Mouse (Mus musculus) liver, adult 2 months (tissue): ENCODE measurements around the gene Mecp2. TPM values are rescaled to one million over a fixed set of nuclear protein-coding genes. Genes with fewer than 3 reads are reported as not detected.

Experiments used
- DNase-seq: peaks from one replicate; pipeline ENCODE4 v3.0.0-alpha.2; 2011; ENCODE audit warnings: low read depth, low spot score; ENCODE audit errors: extremely low read depth
- H3K27ac ChIP-seq: fragments of 200-500 bp; replicated peaks from 2 replicates; pipeline ENCODE4 v1.5.1; 2012; ENCODE audit warnings: low read depth, mild to moderate bottlenecking, control low read depth, inconsistent platforms, low read length; ENCODE audit not compliant: insufficient read depth
- H3K27me3 ChIP-seq: fragments of 200-500 bp; 2 replicates; pipeline ENCODE4 v1.6.1; 2012; ENCODE audit warnings: mild to moderate bottlenecking, moderate library complexity, low read length, inconsistent platforms; ENCODE audit not compliant: control insufficient read depth, insufficient read depth
- H3K36me3 ChIP-seq: fragments of 200-500 bp; 2 replicates; pipeline ENCODE4 v1.6.1; 2012; ENCODE audit warnings: low read length, inconsistent platforms; ENCODE audit not compliant: control insufficient read depth, insufficient read depth
- H3K4me1 ChIP-seq: fragments of 200-500 bp; 2 replicates; pipeline ENCODE4 v1.6.1; 2011; ENCODE audit warnings: low read length; ENCODE audit not compliant: control insufficient read depth, insufficient read depth
- H3K4me3 ChIP-seq: fragments of 200-500 bp; 2 replicates; pipeline ENCODE4 v1.5.1; 2011; ENCODE audit warnings: low read depth, mild to moderate bottlenecking, control low read depth, low read length, moderate library complexity; ENCODE audit not compliant: insufficient read depth
- H3K79me2 ChIP-seq: fragments of 200-500 bp; 2 replicates; pipeline ENCODE4 v1.6.1; 2012; ENCODE audit warnings: inconsistent platforms, mild to moderate bottlenecking, low read length, moderate library complexity; ENCODE audit not compliant: control insufficient read depth, insufficient read depth
- H3K9ac ChIP-seq: fragments of 200-500 bp; 2 replicates; pipeline ENCODE4 v1.6.1; 2012; ENCODE audit warnings: low read depth, mild to moderate bottlenecking, control low read depth, inconsistent platforms, low read length
- CTCF ChIP-seq: fragments of 200-500 bp; IDR thresholded peaks from 2 replicates; pipeline ENCODE4 v1.5.1; 2011; ENCODE audit warnings: low read depth, low read length, control low read depth
- POLR2A ChIP-seq: fragments of 200-500 bp; IDR thresholded peaks from 2 replicates; pipeline ENCODE4 v1.6.1; 2011; ENCODE audit warnings: low read length, control low read depth; ENCODE audit not compliant: insufficient read depth; ENCODE audit errors: extremely low read depth
- WGBS: fragments of 180-500 bp; shearing (Covaris S2); methylation state at CpG from one replicate; pipeline ENCODE4 v1.1.7; 2018; 5-methylcytosine and 5-hydroxymethylcytosine counted together
- polyA plus RNA-seq: library from polyadenylated mRNA; depleted of rRNA; stranded (reverse); fragments of >200 nt; gene quantifications from 2 replicates; pipeline ENCODE4 v1.2.3, GENCODE M21; 2012; rRNA removed
- total RNA-seq: library from RNA; depleted of rRNA; stranded (reverse); fragments of >200 nt; gene quantifications from 2 replicates; pipeline ENCODE4 v1.2.3, GENCODE M21; 2014; rRNA removed

Gene Mecp2
- total and polyA plus RNA-seq, 2 experiments, result 2.0 to 5.8 TPM

- no peaks in the 10 kb centered on the region for H3K79me2 ChIP-seq
- H3K9ac ChIP-seq, result no peak overlapping the region
- no peak for TF ChIP-seq POLR2A
- no peaks in the 10 kb centered on the region for H3K27me3 ChIP-seq
- H3K27ac ChIP-seq, result no peak overlapping the region
- H3K4me1 ChIP-seq, result no peaks in the 10 kb centered on the region
- no peak overlapping the region for H3K4me3 ChIP-seq
- DNase-seq, result no peak
- WGBS, result 86% methylated on average over 8 of the region's 8 CpGs
- H3K36me3 ChIP-seq, result no peaks in the 10 kb centered on the region
These were observed 127.1 kb downstream of the Mecp2 start for GRCm38 (mm10) chrX:74008063-74008462.

GRCm38 (mm10) chrX:74006401-74006800 lies 128.8 kb downstream of the Mecp2 start:
- H3K36me3 ChIP-seq, result no peaks in the 10 kb centered on the region
- H3K4me1 ChIP-seq, result no peaks in the 10 kb centered on the region
- no peak overlapping the region for H3K9ac ChIP-seq
- no peak for DNase-seq
- no peaks in the 10 kb centered on the region for H3K27me3 ChIP-seq
- TF ChIP-seq POLR2A, result no peak
- TF ChIP-seq CTCF, result no peak
- no peaks in the 10 kb centered on the region for H3K79me2 ChIP-seq
- WGBS, result 61% methylated on average over 21 of the region's 21 CpGs
- no peak overlapping the region for H3K27ac ChIP-seq
- H3K4me3 ChIP-seq, result peak overlapping the region; percentile 36

GRCm38 (mm10) chrX:74003644-74004043 lies 131.5 kb downstream of the Mecp2 start:
- no peak for DNase-seq
- Histone ChIP-seq H3K27me3 (no peaks in the 10 kb centered on the region), H3K79me2 (no peaks in the 10 kb centered on the region), H3K4me3 (no peak overlapping the region), H3K27ac (no peak overlapping the region), H3K36me3 (no peaks in the 10 kb centered on the region), H3K4me1 (no peaks in the 10 kb centered on the region; the same call in 1 of the 2 replicates), H3K9ac (no peak overlapping the region)
- TF ChIP-seq POLR2A, result no peak
- TF ChIP-seq CTCF, result no peak
- 84% methylated on average over 2 of the region's 2 CpGs for WGBS

- no peaks in the 10 kb centered on the region for H3K27me3 ChIP-seq
- H3K36me3 ChIP-seq, result no peaks in the 10 kb centered on the region
- WGBS, result 79% methylated on average over 3 of the region's 3 CpGs
- no peak overlapping the region for H3K4me3 ChIP-seq
- no peak for TF ChIP-seq CTCF
- no peak for TF ChIP-seq POLR2A
- no peaks in the 10 kb centered on the region for H3K79me2 ChIP-seq
- no peaks in the 10 kb centered on the region; the same call in 1 of the 2 replicates for H3K4me1 ChIP-seq
- no peak overlapping the region for H3K27ac ChIP-seq
- DNase-seq, result no peak
- H3K9ac ChIP-seq, result no peak overlapping the region
These were observed 134.1 kb downstream of the Mecp2 start for GRCm38 (mm10) chrX:74001024-74001423.

- Histone ChIP-seq H3K9ac (no peak overlapping the region), H3K4me1 (no peaks in the 10 kb centered on the region; the same call in 1 of the 2 replicates), H3K36me3 (no peaks in the 10 kb centered on the region), H3K27ac (no peak overlapping the region), H3K79me2 (no peaks in the 10 kb centered on the region), H3K4me3 (no peak overlapping the region), H3K27me3 (no peaks in the 10 kb centered on the region)
- WGBS, result 61% methylated on average over 8 of the region's 8 CpGs
- DNase-seq, result peak; percentile 3
- no peak for TF ChIP-seq POLR2A
- TF ChIP-seq CTCF, result no peak
These were observed 136.0 kb downstream of the Mecp2 start for GRCm38 (mm10) chrX:73998911-73999869.

GRCm38 (mm10) chrX:73977783-73978182 lies 157.4 kb downstream of the Mecp2 start:
- TF ChIP-seq POLR2A (no peak), CTCF (no peak)
- Histone ChIP-seq H3K4me3 (no peak overlapping the region), H3K36me3 (no peaks in the 10 kb centered on the region), H3K27ac (no peak overlapping the region), H3K9ac (no peak overlapping the region), H3K27me3 (no peaks in the 10 kb centered on the region), H3K4me1 (no peaks in the 10 kb centered on the region), H3K79me2 (no peaks in the 10 kb centered on the region)
- no peak for DNase-seq
- WGBS, result 75% methylated on average over 1 of the region's 1 CpGs

Other genes starting within 250 kb of the Mecp2 start
- gene Avpr2, start 243.3 kb downstream of the Mecp2 start, total RNA-seq, result not detected in 2 replicates
- not detected in 2 replicates for gene Avpr2, start 243.3 kb downstream of the Mecp2 start, polyA plus RNA-seq
- 0.09 and 0.47 TPM in 2 replicates for gene L1cam, start 239.3 kb downstream of the Mecp2 start, total RNA-seq
- gene L1cam, start 239.3 kb downstream of the Mecp2 start, polyA plus RNA-seq, result 0.06 and 0.17 TPM in 2 replicates
- 3.4 and 3.6 TPM in 2 replicates for gene Arhgap4, start 213.5 kb downstream of the Mecp2 start, total RNA-seq
- gene Arhgap4, start 213.5 kb downstream of the Mecp2 start, polyA plus RNA-seq, result 4.8 and 8.6 TPM in 2 replicates
- gene Naa10, start 213.4 kb downstream of the Mecp2 start, total RNA-seq, result 44.6 and 46.8 TPM in 2 replicates
- gene Naa10, start 213.4 kb downstream of the Mecp2 start, polyA plus RNA-seq, result 51.7 and 55.9 TPM in 2 replicates
- 4.1 and 8.5 TPM in 2 replicates for gene Renbp, start 204.5 kb downstream of the Mecp2 start, total RNA-seq
- gene Renbp, start 204.5 kb downstream of the Mecp2 start, polyA plus RNA-seq, result 2.1 and 2.9 TPM in 2 replicates
- gene Hcfc1, start 169.0 kb downstream of the Mecp2 start, total RNA-seq, result 8.9 and 13.6 TPM in 2 replicates
- gene Hcfc1, start 169.0 kb downstream of the Mecp2 start, polyA plus RNA-seq, result 16.5 and 21.6 TPM in 2 replicates
- 17.0 and 26.4 TPM in 2 replicates for gene Irak1, start 111.4 kb downstream of the Mecp2 start, total RNA-seq
- 84.7 and 86.7 TPM in 2 replicates for gene Irak1, start 111.4 kb downstream of the Mecp2 start, polyA plus RNA-seq
- gene Opn1mw, start 7.9 kb downstream of the Mecp2 start, total RNA-seq, result not detected in 2 replicates
- gene Opn1mw, start 7.9 kb downstream of the Mecp2 start, polyA plus RNA-seq, result not detected in 2 replicates
- gene Tex28, start 32.5 kb upstream of the Mecp2 start, total RNA-seq, result not detected in 2 replicates
- not detected in 2 replicates for gene Tex28, start 32.5 kb upstream of the Mecp2 start, polyA plus RNA-seq
- under 0.01 TPM in 1 of 2 replicates, not detected in the other for gene Tktl1, start 41.9 kb upstream of the Mecp2 start, total RNA-seq
- not detected in 2 replicates for gene Tktl1, start 41.9 kb upstream of the Mecp2 start, polyA plus RNA-seq
- 34.8 and 47.3 TPM in 2 replicates for gene Flna, start 114.5 kb upstream of the Mecp2 start, total RNA-seq
- 14.9 and 24.4 TPM in 2 replicates for gene Flna, start 114.5 kb upstream of the Mecp2 start, polyA plus RNA-seq
- gene Emd, start 119.3 kb upstream of the Mecp2 start, total RNA-seq, result 10.2 and 10.3 TPM in 2 replicates
- 32.4 and 38.8 TPM in 2 replicates for gene Emd, start 119.3 kb upstream of the Mecp2 start, polyA plus RNA-seq
- gene Rpl10, start 135.4 kb upstream of the Mecp2 start, total RNA-seq, result 1,181 and 1,274 TPM in 2 replicates
- gene Rpl10, start 135.4 kb upstream of the Mecp2 start, polyA plus RNA-seq, result 968 and 1,030 TPM in 2 replicates
- gene Taz, start 146.5 kb upstream of the Mecp2 start, total RNA-seq, result 29.7 and 37.2 TPM in 2 replicates
- gene Taz, start 146.5 kb upstream of the Mecp2 start, polyA plus RNA-seq, result 48.8 and 53.9 TPM in 2 replicates
- 3.5 and 6.1 TPM in 2 replicates for gene Dnase1l1, start 147.0 kb upstream of the Mecp2 start, total RNA-seq
- 4.9 and 5.5 TPM in 2 replicates for gene Dnase1l1, start 147.0 kb upstream of the Mecp2 start, polyA plus RNA-seq
- gene Atp6ap1, start 161.7 kb upstream of the Mecp2 start, total RNA-seq, result 53.1 and 67.8 TPM in 2 replicates
- gene Atp6ap1, start 161.7 kb upstream of the Mecp2 start, polyA plus RNA-seq, result 150 and 152 TPM in 2 replicates
- 54.7 and 55.5 TPM in 2 replicates for gene Gdi1, start 169.6 kb upstream of the Mecp2 start, total RNA-seq
- gene Gdi1, start 169.6 kb upstream of the Mecp2 start, polyA plus RNA-seq, result 43.6 and 72.5 TPM in 2 replicates
- gene Fam50a, start 177.7 kb upstream of the Mecp2 start, total RNA-seq, result 8.1 and 10.3 TPM in 2 replicates
- gene Fam50a, start 177.7 kb upstream of the Mecp2 start, polyA plus RNA-seq, result 6.3 and 7.3 TPM in 2 replicates
- gene Plxna3, start 193.7 kb upstream of the Mecp2 start, total RNA-seq, result 0.34 and 0.46 TPM in 2 replicates
- 0.95 and 1.8 TPM in 2 replicates for gene Plxna3, start 193.7 kb upstream of the Mecp2 start, polyA plus RNA-seq
- gene Lage3, start 218.3 kb upstream of the Mecp2 start, total RNA-seq, result 28.7 and 32.2 TPM in 2 replicates
- 35.3 and 38.2 TPM in 2 replicates for gene Lage3, start 218.3 kb upstream of the Mecp2 start, polyA plus RNA-seq
- 14.0 and 17.0 TPM in 2 replicates for gene Ubl4a, start 237.9 kb upstream of the Mecp2 start, total RNA-seq
- 29.2 and 33.6 TPM in 2 replicates for gene Ubl4a, start 237.9 kb upstream of the Mecp2 start, polyA plus RNA-seq
- 2.8 and 3.2 TPM in 2 replicates for gene Slc10a3, start 238.0 kb upstream of the Mecp2 start, total RNA-seq
- gene Slc10a3, start 238.0 kb upstream of the Mecp2 start, polyA plus RNA-seq, result 6.3 and 8.4 TPM in 2 replicates